Mouse (Mus musculus): ENCODE data around the gene Ccdc105. TPM values are rescaled to one million over a fixed set of nuclear protein-coding genes. Genes with fewer than 3 reads are reported as not detected.

Gene Ccdc105
- total RNA-seq (2022): under 1 TPM; 0.29 to 0.75 (median 0.45) TPM

- DNase-seq (ENCODE audit: low spot score in 2 of 2): peak; percentile 63 to 77
Measured at GRCm38 (mm10) chr10:78752452-78753191, at the start of gene Ccdc105. Ccdc105 (minus strand) TSS chr10:78753065.

- no peak for DNase-seq (ENCODE audit: low spot score in 2 of 2)
Measured at GRCm38 (mm10) chr10:78801449-78801848, 48.6 kb upstream of the Ccdc105 start.

- DNase-seq (ENCODE audit: low spot score in 2 of 2): no peak
Measured at GRCm38 (mm10) chr10:78790561-78790960, 37.7 kb upstream of the Ccdc105 start.

GRCm38 (mm10) chr10:78787566-78788087 is 34.8 kb upstream of the Ccdc105 start:
- DNase-seq (ENCODE audit: low spot score in 2 of 2): peak; percentile 87 to 91

- DNase-seq (ENCODE audit: low spot score in 2 of 2): peak in 1 of 2 experiments; percentile 30
Measured at GRCm38 (mm10) chr10:78779981-78780651, 27.3 kb upstream of the Ccdc105 start, which contains the start of gene Slc1a6. Slc1a6 (plus strand) TSS chr10:78780496.

GRCm38 (mm10) chr10:78779527-78779926 is 26.7 kb upstream of the Ccdc105 start:
- peak in 1 of 2 experiments; percentile 31 for DNase-seq (ENCODE audit: low spot score in 2 of 2)

GRCm38 (mm10) chr10:78775830-78776229 is 23.0 kb upstream of the Ccdc105 start:
- DNase-seq (ENCODE audit: low spot score in 2 of 2): no peak

- DNase-seq (ENCODE audit: low spot score in 2 of 2): no peak
Measured at GRCm38 (mm10) chr10:78765570-78765969, 12.7 kb upstream of the Ccdc105 start.

GRCm38 (mm10) chr10:78756021-78756420 is 3.2 kb upstream of the Ccdc105 start:
- DNase-seq (ENCODE audit: low spot score in 2 of 2): peak; percentile 65 to 89

- no peak for DNase-seq (ENCODE audit: low spot score in 2 of 2)
Measured at GRCm38 (mm10) chr10:78748946-78749345, 3.9 kb downstream of the Ccdc105 start.

- no peak for DNase-seq (ENCODE audit: low spot score in 2 of 2)
Measured at GRCm38 (mm10) chr10:78748161-78748560, 4.7 kb downstream of the Ccdc105 start.

- DNase-seq (ENCODE audit: low spot score in 2 of 2): peak; percentile 16 to 29
Measured at GRCm38 (mm10) chr10:78747035-78747721, 5.7 kb downstream of the Ccdc105 start.

GRCm38 (mm10) chr10:78745453-78746232 is 7.2 kb downstream of the Ccdc105 start:
- no peak for DNase-seq (ENCODE audit: low spot score in 2 of 2)

- DNase-seq (ENCODE audit: low spot score in 2 of 2): no peak
Measured at GRCm38 (mm10) chr10:78743721-78744120, 9.1 kb downstream of the Ccdc105 start.

GRCm38 (mm10) chr10:78739821-78740220 is 13.0 kb downstream of the Ccdc105 start:
- DNase-seq (ENCODE audit: low spot score in 2 of 2): no peak

GRCm38 (mm10) chr10:78727876-78728275 is 25.0 kb downstream of the Ccdc105 start:
- DNase-seq (ENCODE audit: low spot score in 2 of 2): no peak

- no peak for DNase-seq (ENCODE audit: low spot score in 2 of 2)
Measured at GRCm38 (mm10) chr10:78727035-78727434, 25.8 kb downstream of the Ccdc105 start.

GRCm38 (mm10) chr10:78723416-78723815 is 29.4 kb downstream of the Ccdc105 start:
- no peak for DNase-seq (ENCODE audit: low spot score in 2 of 2)

GRCm38 (mm10) chr10:78722654-78723053 is 30.2 kb downstream of the Ccdc105 start:
- peak; percentile 39 to 46 for DNase-seq (ENCODE audit: low spot score in 2 of 2)

- no peak for DNase-seq (ENCODE audit: low spot score in 2 of 2)
Measured at GRCm38 (mm10) chr10:78722036-78722435, 30.8 kb downstream of the Ccdc105 start.

- no peak for DNase-seq (ENCODE audit: low spot score in 2 of 2)
Measured at GRCm38 (mm10) chr10:78718056-78718455, 34.8 kb downstream of the Ccdc105 start, which contains the start of gene Casp14. Casp14 (minus strand) TSS chr10:78718294.
